In genomic region chr19:53051288-53051985, GRCm38 (mm10) we compare ENCODE assay signal across 7 mouse cellular contexts. TPM values are rescaled to one million over a fixed set of nuclear protein-coding genes. Genes with fewer than 3 reads are reported as not detected.
DNase-seq lines count a peak whose midpoint lies in the region; ATAC-seq and TF ChIP-seq lines count a peak whose summit lies in the region.

No protein-coding gene starts in this region.

- H3K27ac ChIP-seq in cortical plate, adult 2 months (ENCODE audit: insufficient read depth, low read length) = peak overlapping the region; percentile 69
- H3K27ac ChIP-seq in neural tube, embryonic 13.5 days (replicated peaks) = peak overlapping the region; percentile 42

- H3K27me3 ChIP-seq in neural tube, embryonic 13.5 days = no peaks in the 10 kb centered on the region

- intact Hi-C loops in left cerebral cortex, postnatal 4 days (cut with DNase I) = no loop called here
- intact Hi-C loops in gastrocnemius, postnatal 14 days (cut with DNase I; ENCODE audit: low total_unique reads) = no loop called here

- 41% methylated on average over 18 of the region's 18 CpGs for whole genome bisulfite sequencing in neural tube, embryonic 13.5 days

- no peak overlapping the region for H3K4me2 ChIP-seq in neural tube, embryonic 13.5 days

- peak; percentile 36; the same call in 1 of the 2 replicates for ATAC-seq in neural tube, embryonic 13.5 days (ENCODE audit: low read depth)
- no peak for ATAC-seq in erythroblast, adult 5-6 weeks (replicated peaks; ENCODE audit: low FRiP score, poor library complexity, severe bottlenecking)

- H3K4me3 ChIP-seq in cortical plate, adult 2 months (ENCODE audit: insufficient read depth, low read length) = no peak overlapping the region
- H3K4me3 ChIP-seq in neural tube, embryonic 13.5 days = no peak overlapping the region

- DNase-seq in left cerebral cortex, postnatal 4 days = peak; percentile 43
- no peak for DNase-seq in left cerebral cortex, adult 11 months (ENCODE audit: low spot score)
- peak; percentile 50 for DNase-seq in gastrocnemius, postnatal 14 days
- DNase-seq in spleen, adult 18-20 months = no peak

- H3K36me3 ChIP-seq in neural tube, embryonic 13.5 days = no peaks in the 10 kb centered on the region

- no peaks in the 10 kb centered on the region for H3K9me3 ChIP-seq in neural tube, embryonic 13.5 days

- no peak for TF ChIP-seq POLR2A in cortical plate, adult 2 months (IDR thresholded peaks at IDR 0.05; ENCODE audit: extremely low read depth, insufficient read depth, low read length)

- H3K4me1 ChIP-seq in cortical plate, adult 2 months (ENCODE audit: control insufficient read depth, insufficient read depth, low read length) = no peaks in the 10 kb centered on the region
- peaks cover 8% of the 10 kb centered on the region; the same call in 1 of the 2 replicates for H3K4me1 ChIP-seq in neural tube, embryonic 13.5 days (replicated peaks)

- H3K9ac ChIP-seq in neural tube, embryonic 13.5 days = no peak overlapping the region

- no peak for TF ChIP-seq CTCF in cortical plate, adult 2 months (IDR thresholded peaks at IDR 0.05; ENCODE audit: extremely low read depth, insufficient read depth, low read length)

RNA-seq across cellular contexts. Expression of gene Xpnpep1, which starts 11.4 kb away (rescaled TPM):
- total RNA-seq in left cerebral cortex, postnatal 4 days (2021) = 100 to 1,000 TPM; 123 to 124 TPM
- 51.4 and 52.9 TPM in 2 replicates for polyA plus RNA-seq in cortical plate, adult 2 months (2012; rRNA removed)
- total RNA-seq in gastrocnemius, postnatal 14 days (2021) = 10 to 100 TPM; 63.1 to 75.1 TPM
- polyA plus RNA-seq in neural tube, embryonic 13.5 days (2015; fragmentation: Nextera tagmentation; extraction: Ambion mirVana) = 129 and 132 TPM in 2 replicates
- 17.1 and 32.0 TPM in 2 replicates for total RNA-seq in erythroblast, adult 5-6 weeks (2015; ENCODE audit: low replicate concordance)
- total RNA-seq in erythroblast, adult 5-6 weeks (2017; ENCODE audit: low replicate concordance) = 21.7 and 28.4 TPM in 2 replicates

Comparison
In these comparisons a context has a peak if more than half of its experiments do, and no peak if none do; other contexts are left out.
1. DNase-seq: peak in left cerebral cortex, postnatal 4 days (single experiment) and gastrocnemius, postnatal 14 days (single experiment); none in left cerebral cortex, adult 11 months (single experiment) and spleen, adult 18-20 months (0 of 2).